Mouse (Mus musculus) right cerebral cortex, postnatal 4 days (tissue): ENCODE data around the gene Sh3gl3.

Source experiments
- DNase-seq: peaks from one replicate; pipeline ENCODE4 v3.0.0-alpha.2; 2022

The Sh3gl3 gene

GRCm38 (mm10) chr7:82236152-82236898 lies 62.7 kb downstream of the Sh3gl3 start:
- no peak for DNase-seq

GRCm38 (mm10) chr7:82236899-82237162 lies 63.2 kb downstream of the Sh3gl3 start:
- no peak for DNase-seq

GRCm38 (mm10) chr7:82240424-82241240 lies 67.0 kb downstream of the Sh3gl3 start:
- no peak for DNase-seq

GRCm38 (mm10) chr7:82244701-82245100 lies 71.1 kb downstream of the Sh3gl3 start:
- DNase-seq = no peak

- peak; percentile 11 for DNase-seq
These were observed 75.5 kb downstream of the Sh3gl3 start for GRCm38 (mm10) chr7:82248953-82249695.

GRCm38 (mm10) chr7:82253309-82253708 lies 79.7 kb downstream of the Sh3gl3 start:
- no peak for DNase-seq

GRCm38 (mm10) chr7:82256936-82257335 lies 83.3 kb downstream of the Sh3gl3 start:
- DNase-seq = no peak

GRCm38 (mm10) chr7:82257530-82257929 lies 83.9 kb downstream of the Sh3gl3 start:
- DNase-seq = no peak

GRCm38 (mm10) chr7:82260210-82260609 lies 86.6 kb downstream of the Sh3gl3 start:
- peak; percentile 51 for DNase-seq

GRCm38 (mm10) chr7:82263141-82263540 lies 89.5 kb downstream of the Sh3gl3 start:
- peak; percentile 81 for DNase-seq

GRCm38 (mm10) chr7:82264119-82264518 lies 90.5 kb downstream of the Sh3gl3 start:
- no peak for DNase-seq

- DNase-seq = no peak
These were observed 91.7 kb downstream of the Sh3gl3 start for GRCm38 (mm10) chr7:82265365-82265764.

- peak; percentile 22 for DNase-seq
These were observed 96.3 kb downstream of the Sh3gl3 start for GRCm38 (mm10) chr7:82269948-82270347.

GRCm38 (mm10) chr7:82271742-82272141 lies 98.1 kb downstream of the Sh3gl3 start:
- no peak for DNase-seq

GRCm38 (mm10) chr7:82272875-82273274 lies 99.2 kb downstream of the Sh3gl3 start:
- DNase-seq = peak; percentile 42

- peak; percentile 55 for DNase-seq
These were observed 100.5 kb downstream of the Sh3gl3 start for GRCm38 (mm10) chr7:82274011-82274709.

- no peak for DNase-seq
These were observed 101.3 kb downstream of the Sh3gl3 start for GRCm38 (mm10) chr7:82274975-82275374.

GRCm38 (mm10) chr7:82275529-82276204 lies 102.0 kb downstream of the Sh3gl3 start:
- no peak for DNase-seq

- no peak for DNase-seq
These were observed 108.4 kb downstream of the Sh3gl3 start for GRCm38 (mm10) chr7:82282011-82282410.

GRCm38 (mm10) chr7:82282464-82282863 lies 108.8 kb downstream of the Sh3gl3 start:
- peak; percentile 15 for DNase-seq

GRCm38 (mm10) chr7:82287242-82287641 lies 113.6 kb downstream of the Sh3gl3 start:
- no peak for DNase-seq

GRCm38 (mm10) chr7:82293441-82293840 lies 119.8 kb downstream of the Sh3gl3 start:
- DNase-seq = no peak
